Mouse (Mus musculus) limb, embryonic 15.5 days (tissue): ENCODE measurements around the gene Ccdc88c. TPM values are rescaled to one million over a fixed set of nuclear protein-coding genes. Genes with fewer than 3 reads are reported as not detected.

Experiments
- ATAC-seq: fragments of 200-750 bp; cut with Nextera tagmentation; 2 replicates; pipeline ENCODE4 v1.8.0; 2017; ENCODE audit warnings: low read depth, moderate TSS enrichment; ENCODE audit not compliant: insufficient number of reproducible peaks, low FRiP score, low TSS enrichment
- H3K27ac ChIP-seq: fragments of 300-500 bp; sonication (generic); 2 replicates; pipeline ENCODE4 v1.5.1; 2015; ENCODE audit warnings: moderate library complexity, mild to moderate bottlenecking, inconsistent platforms
- H3K27me3 ChIP-seq: fragments of 300-500 bp; sonication (generic); 2 replicates; pipeline ENCODE4 v1.6.1; 2015; ENCODE audit warnings: inconsistent platforms
- H3K36me3 ChIP-seq: fragments of 300-500 bp; sonication (generic); 2 replicates; pipeline ENCODE4 v1.6.1; 2015; ENCODE audit warnings: inconsistent platforms
- H3K4me1 ChIP-seq: fragments of 300-500 bp; sonication (generic); 2 replicates; pipeline ENCODE4 v1.6.1; 2015; ENCODE audit warnings: inconsistent platforms
- H3K4me2 ChIP-seq: fragments of 300-500 bp; sonication (generic); 2 replicates; pipeline ENCODE4 v1.6.1; 2015; ENCODE audit warnings: mild to moderate bottlenecking, inconsistent platforms
- H3K4me3 ChIP-seq: fragments of 300-500 bp; sonication (generic); 2 replicates; pipeline ENCODE4 v1.5.1; 2015; ENCODE audit warnings: mild to moderate bottlenecking, inconsistent platforms
- H3K9ac ChIP-seq: fragments of 300-500 bp; sonication (generic); 2 replicates; pipeline ENCODE4 v1.6.1; 2015; ENCODE audit warnings: inconsistent platforms
- H3K9me3 ChIP-seq: fragments of 300-500 bp; sonication (generic); 2 replicates; pipeline ENCODE4 v1.6.1; 2016; ENCODE audit warnings: inconsistent platforms
- WGBS: fragments of 180-500 bp; shearing (Covaris S2); methylation state at CpG from one replicate; pipeline ENCODE4 v1.1.7; 2015; 5-methylcytosine and 5-hydroxymethylcytosine counted together
- polyA plus RNA-seq: library from polyadenylated mRNA; unstranded; fragments of >200 nt; fragmentation: Nextera tagmentation; extraction: Ambion mirVana; gene quantifications from 2 replicates; pipeline ENCODE4 v1.2.1, GENCODE M21; 2015

Gene Ccdc88c
- polyA plus RNA-seq, 1 experiment from 2014 or later: 3.7 TPM

GRCm38 (mm10) chr12:100953926-100954325 lies 74.9 kb downstream of the Ccdc88c start:
- Histone ChIP-seq H3K4me1 (peaks cover 11% of the 10 kb centered on the region), H3K36me3 (no peaks in the 10 kb centered on the region), H3K4me2 (no peak overlapping the region), H3K9me3 (no peaks in the 10 kb centered on the region), H3K9ac (no peak overlapping the region), H3K27me3 (no peaks in the 10 kb centered on the region), H3K4me3 (no peak overlapping the region), H3K27ac (no peak overlapping the region)
- ATAC-seq: no peak
- WGBS: 84% methylated on average over 8 of the region's 8 CpGs

GRCm38 (mm10) chr12:100952193-100952931 lies 76.5 kb downstream of the Ccdc88c start:
- Histone ChIP-seq H3K36me3 (no peaks in the 10 kb centered on the region), H3K4me2 (peak overlapping the region; percentile 12; the same call in 1 of the 2 replicates), H3K9ac (no peak overlapping the region), H3K4me3 (no peak overlapping the region), H3K9me3 (no peaks in the 10 kb centered on the region), H3K27me3 (no peaks in the 10 kb centered on the region), H3K27ac (no peak overlapping the region), H3K4me1 (peaks cover 4% of the 10 kb centered on the region)
- WGBS: 40% methylated on average over 9 of the region's 9 CpGs
- ATAC-seq: no peak

GRCm38 (mm10) chr12:100949146-100949545 lies 79.7 kb downstream of the Ccdc88c start:
- ATAC-seq: no peak
- no peaks in the 10 kb centered on the region for H3K27me3 ChIP-seq
- H3K4me2 ChIP-seq: no peak overlapping the region
- peaks cover 6% of the 10 kb centered on the region; the same call in 1 of the 2 replicates for H3K36me3 ChIP-seq
- 76% methylated on average over 5 of the region's 5 CpGs for WGBS
- H3K9me3 ChIP-seq: no peaks in the 10 kb centered on the region
- no peak overlapping the region for H3K27ac ChIP-seq
- no peak overlapping the region for H3K4me3 ChIP-seq
- no peak overlapping the region for H3K9ac ChIP-seq
- peaks cover 4% of the 10 kb centered on the region; the same call in 1 of the 2 replicates for H3K4me1 ChIP-seq

GRCm38 (mm10) chr12:100948021-100948420 lies 80.8 kb downstream of the Ccdc88c start:
- Histone ChIP-seq H3K27me3 (no peaks in the 10 kb centered on the region), H3K27ac (no peak overlapping the region), H3K9me3 (no peaks in the 10 kb centered on the region), H3K4me2 (no peak overlapping the region), H3K36me3 (peaks cover 6% of the 10 kb centered on the region; the same call in 1 of the 2 replicates), H3K4me3 (no peak overlapping the region), H3K4me1 (peaks cover 4% of the 10 kb centered on the region; the same call in 1 of the 2 replicates), H3K9ac (no peak overlapping the region)
- no peak for ATAC-seq
- WGBS: 77% methylated on average over 6 of the region's 6 CpGs

GRCm38 (mm10) chr12:100945948-100946347 lies 82.9 kb downstream of the Ccdc88c start:
- no peaks in the 10 kb centered on the region for H3K9me3 ChIP-seq
- no peak overlapping the region for H3K27ac ChIP-seq
- H3K27me3 ChIP-seq: no peaks in the 10 kb centered on the region
- peaks cover 6% of the 10 kb centered on the region; the same call in 1 of the 2 replicates for H3K36me3 ChIP-seq
- no peaks in the 10 kb centered on the region for H3K4me1 ChIP-seq
- 82% methylated on average over 12 of the region's 12 CpGs for WGBS
- H3K9ac ChIP-seq: no peak overlapping the region
- ATAC-seq: no peak
- H3K4me3 ChIP-seq: no peak overlapping the region
- H3K4me2 ChIP-seq: no peak overlapping the region

GRCm38 (mm10) chr12:100945501-100945900 lies 83.4 kb downstream of the Ccdc88c start:
- no peaks in the 10 kb centered on the region for H3K27me3 ChIP-seq
- no peak overlapping the region for H3K4me3 ChIP-seq
- H3K9ac ChIP-seq: no peak overlapping the region
- no peak overlapping the region for H3K27ac ChIP-seq
- H3K4me1 ChIP-seq: no peaks in the 10 kb centered on the region
- ATAC-seq: no peak
- H3K4me2 ChIP-seq: no peak overlapping the region
- peaks cover 6% of the 10 kb centered on the region; the same call in 1 of the 2 replicates for H3K36me3 ChIP-seq
- H3K9me3 ChIP-seq: no peaks in the 10 kb centered on the region
- WGBS: 81% methylated on average over 12 of the region's 12 CpGs

GRCm38 (mm10) chr12:100944921-100945336 lies 83.9 kb downstream of the Ccdc88c start:
- no peak for ATAC-seq
- 90% methylated on average over 21 of the region's 21 CpGs for WGBS
- H3K9ac ChIP-seq: no peak overlapping the region
- H3K4me1 ChIP-seq: no peaks in the 10 kb centered on the region
- no peak overlapping the region for H3K4me2 ChIP-seq
- H3K27ac ChIP-seq: no peak overlapping the region
- peaks cover 6% of the 10 kb centered on the region; the same call in 1 of the 2 replicates for H3K36me3 ChIP-seq
- no peak overlapping the region for H3K4me3 ChIP-seq
- no peaks in the 10 kb centered on the region for H3K9me3 ChIP-seq
- H3K27me3 ChIP-seq: no peaks in the 10 kb centered on the region

GRCm38 (mm10) chr12:100943146-100943545 lies 85.7 kb downstream of the Ccdc88c start:
- no peak overlapping the region for H3K4me2 ChIP-seq
- H3K27me3 ChIP-seq: no peaks in the 10 kb centered on the region
- no peaks in the 10 kb centered on the region for H3K9me3 ChIP-seq
- H3K9ac ChIP-seq: no peak overlapping the region
- H3K27ac ChIP-seq: no peak overlapping the region
- ATAC-seq: no peak
- 0 out of 2 replicates have a peak, but pooled peaks cover 3% of the 10 kb centered on the region for H3K4me1 ChIP-seq
- H3K4me3 ChIP-seq: no peak overlapping the region
- whole genome bisulfite sequencing: 81% methylated on average over 4 of the region's 4 CpGs
- peaks cover 6% of the 10 kb centered on the region; the same call in 1 of the 2 replicates for H3K36me3 ChIP-seq

GRCm38 (mm10) chr12:100941361-100941760 lies 87.5 kb downstream of the Ccdc88c start:
- H3K27ac ChIP-seq: no peak overlapping the region
- H3K9ac ChIP-seq: no peak overlapping the region
- H3K4me1 ChIP-seq: peaks cover 13% of the 10 kb centered on the region
- H3K4me2 ChIP-seq: no peak overlapping the region
- no peak overlapping the region for H3K4me3 ChIP-seq
- ATAC-seq: no peak
- H3K36me3 ChIP-seq: peaks cover 6% of the 10 kb centered on the region; the same call in 1 of the 2 replicates
- WGBS: 73% methylated on average over 3 of the region's 3 CpGs
- no peaks in the 10 kb centered on the region for H3K9me3 ChIP-seq
- H3K27me3 ChIP-seq: no peaks in the 10 kb centered on the region

- Histone ChIP-seq H3K4me3 (no peak overlapping the region), H3K9ac (no peak overlapping the region), H3K4me2 (no peak overlapping the region), H3K4me1 (peaks cover 13% of the 10 kb centered on the region), H3K27me3 (no peaks in the 10 kb centered on the region), H3K27ac (peak overlapping the region; percentile 65), H3K9me3 (no peaks in the 10 kb centered on the region), H3K36me3 (no peaks in the 10 kb centered on the region)
- no peak; the same call in 1 of the 2 replicates for ATAC-seq
- WGBS: 55% methylated on average over 21 of the region's 21 CpGs
Measured at GRCm38 (mm10) chr12:100937441-100938360, 91.2 kb downstream of the Ccdc88c start.

GRCm38 (mm10) chr12:100936737-100937136 lies 92.1 kb downstream of the Ccdc88c start:
- Histone ChIP-seq H3K4me1 (peaks cover 13% of the 10 kb centered on the region), H3K9me3 (no peaks in the 10 kb centered on the region), H3K9ac (no peak overlapping the region), H3K4me2 (no peak overlapping the region), H3K27me3 (no peaks in the 10 kb centered on the region), H3K27ac (no peak overlapping the region), H3K4me3 (no peak overlapping the region), H3K36me3 (no peaks in the 10 kb centered on the region)
- ATAC-seq: no peak
- 80% methylated on average over 4 of the region's 4 CpGs for WGBS

GRCm38 (mm10) chr12:100936116-100936515 lies 92.7 kb downstream of the Ccdc88c start:
- 14% methylated on average over 2 of the region's 2 CpGs for WGBS
- no peak overlapping the region for H3K4me2 ChIP-seq
- H3K4me1 ChIP-seq: peaks cover 13% of the 10 kb centered on the region
- H3K27ac ChIP-seq: no peak overlapping the region
- H3K36me3 ChIP-seq: no peaks in the 10 kb centered on the region
- no peaks in the 10 kb centered on the region for H3K27me3 ChIP-seq
- no peak overlapping the region for H3K9ac ChIP-seq
- no peaks in the 10 kb centered on the region for H3K9me3 ChIP-seq
- H3K4me3 ChIP-seq: no peak overlapping the region
- ATAC-seq: no peak
